Mouse (Mus musculus) liver, postnatal 0 days (tissue): ENCODE results near the gene Tmem231.

Source experiments
- CTCF ChIP-seq: sonication (generic); IDR thresholded peaks from 2 replicates; pipeline ENCODE4 v1.5.1; 2016; ENCODE audit warnings: antibody characterized with exemption, low read depth
- EP300 ChIP-seq: IDR thresholded peaks from 2 replicates; pipeline ENCODE4 v1.6.1; 2016; ENCODE audit warnings: antibody characterized with exemption, low read depth, mild to moderate bottlenecking

- no peak for TF ChIP-seq EP300
- TF ChIP-seq CTCF: no peak
Measured at GRCm38 (mm10) chr8:111864648-111865047, 69.0 kb downstream of the Tmem231 start.
